Mouse (Mus musculus): Measurements from ENCODE around the gene Gm3045.

GRCm38 (mm10) chr13:56450035-56450434, 23.6 kb downstream of the Gm3045 start:
- TF ChIP-seq CTCF (IDR thresholded peaks at IDR 0.05; ENCODE audit: control insufficient read depth, insufficient read depth, insufficient replicate concordance, low read depth, low read length) (no peak), POLR2A (IDR thresholded peaks at IDR 0.05; ENCODE audit: control insufficient read depth, low read depth, low read length) (no peak)
